Mouse (Mus musculus): Measurements from ENCODE around the gene Snn.
A peak's percentile ranks its signal among the peaks of the same experiment; 100 is the strongest.

Gene Snn

DNA sequence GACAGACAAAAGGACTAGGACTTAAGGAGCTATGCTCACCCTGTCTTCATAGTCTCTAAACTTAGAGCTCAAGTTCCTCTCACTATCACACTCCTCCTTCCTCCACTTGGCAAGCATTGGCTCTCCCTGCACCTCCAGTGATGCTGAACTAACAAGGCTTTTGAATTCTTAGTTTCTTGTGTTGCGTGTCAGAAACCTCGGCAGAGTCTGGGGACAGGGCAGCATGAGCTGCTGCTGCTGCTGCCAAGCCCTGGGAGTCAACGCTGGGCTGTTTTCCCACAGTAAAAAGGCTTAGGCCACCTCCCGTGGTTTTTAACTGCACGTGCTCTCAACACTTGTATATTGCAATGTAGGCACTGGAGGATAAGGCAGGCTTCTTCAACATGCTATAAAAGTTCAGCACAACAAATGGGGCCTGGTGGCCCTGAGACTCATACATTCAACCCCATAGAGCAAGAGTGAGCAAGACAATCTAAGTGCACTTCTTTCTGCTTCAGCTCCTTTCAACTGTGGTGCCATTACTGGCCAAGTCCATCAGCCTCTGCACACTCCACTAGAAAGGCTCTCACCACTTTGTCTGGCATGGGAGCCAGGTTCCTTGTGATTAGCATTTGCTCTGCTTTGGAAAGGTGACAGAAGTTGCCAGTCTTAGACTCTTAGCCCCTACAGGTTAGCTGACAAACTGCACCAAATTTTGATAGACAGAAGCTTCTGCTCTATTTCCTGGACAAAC lies 26.3 kb downstream of the Snn start:
- DNase-seq, result peak; percentile 50

DNA sequence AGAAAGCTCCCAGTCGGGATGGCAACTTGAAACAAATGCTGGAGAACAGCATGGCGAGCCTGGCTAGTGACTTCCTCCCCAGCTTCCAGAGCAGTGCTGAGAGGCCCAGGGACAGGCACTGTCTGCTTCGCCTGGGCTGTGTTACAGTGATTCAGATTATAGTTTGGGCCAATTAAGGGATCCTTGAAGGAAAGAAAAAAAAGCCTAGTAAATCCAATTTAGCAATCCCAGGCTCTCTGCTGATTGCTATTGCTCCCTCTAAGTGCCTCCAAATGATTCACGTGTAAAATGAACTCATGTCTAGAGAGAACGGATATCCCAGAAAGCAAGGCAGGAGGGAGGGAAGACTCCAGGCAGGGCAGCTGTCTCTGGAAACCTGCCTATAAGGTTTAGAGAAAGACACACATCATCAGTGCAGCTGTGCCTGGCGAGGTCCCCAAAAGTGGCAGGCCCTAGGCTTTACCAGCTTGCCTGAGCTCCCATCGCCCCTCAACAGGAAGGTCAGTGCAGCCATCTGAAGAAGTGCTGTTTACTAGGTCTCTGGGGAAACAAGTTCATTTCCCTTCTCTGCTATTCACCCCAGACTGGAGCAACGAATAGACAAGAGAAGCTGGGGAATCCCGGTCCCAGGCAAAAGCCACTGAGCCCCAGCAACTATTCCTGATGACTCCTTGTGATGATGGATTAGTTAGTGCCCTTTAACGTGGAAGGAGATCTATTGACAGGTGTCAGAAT lies 30.3 kb downstream of the Snn start:
- DNase-seq, result no peak

DNA sequence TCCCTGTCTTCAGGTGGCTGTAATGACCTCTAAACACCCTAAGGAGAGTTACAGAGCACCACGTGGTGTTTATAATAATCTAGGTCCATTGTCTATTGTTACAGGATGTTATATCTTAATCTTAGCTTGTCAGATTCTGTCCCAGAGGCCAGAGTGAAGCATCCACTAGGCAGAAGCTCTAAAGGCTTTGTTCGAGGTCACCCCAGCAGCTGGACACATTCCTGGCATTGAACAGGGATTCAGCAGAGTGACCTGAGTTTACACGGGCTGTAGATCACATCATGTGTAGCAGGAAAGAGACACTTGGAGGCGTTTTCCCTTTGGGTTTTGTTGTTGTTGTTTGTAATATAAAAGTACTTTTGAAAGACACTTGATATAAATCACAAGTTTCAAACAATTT lies 31.3 kb downstream of the Snn start:
- no peak for DNase-seq

DNA sequence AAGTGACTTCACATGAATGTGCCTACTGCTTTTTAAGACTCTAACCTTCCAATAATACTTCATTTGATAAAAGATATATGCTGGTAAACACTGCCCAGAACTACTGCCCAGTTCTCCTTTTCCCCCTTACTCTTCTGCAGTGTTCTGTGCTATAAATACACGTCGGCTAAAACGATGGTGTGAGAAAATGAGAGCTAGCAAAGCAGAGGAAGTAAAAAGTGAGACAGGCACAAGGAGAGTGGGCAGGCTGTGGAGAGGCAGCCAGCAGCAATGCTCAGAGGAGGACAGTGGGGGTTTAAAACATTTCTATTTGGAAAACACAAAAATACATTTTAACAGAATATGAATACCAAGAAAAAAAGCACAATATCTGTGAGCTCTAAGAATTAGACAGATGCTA lies 31.8 kb downstream of the Snn start:
- no peak for DNase-seq

DNA sequence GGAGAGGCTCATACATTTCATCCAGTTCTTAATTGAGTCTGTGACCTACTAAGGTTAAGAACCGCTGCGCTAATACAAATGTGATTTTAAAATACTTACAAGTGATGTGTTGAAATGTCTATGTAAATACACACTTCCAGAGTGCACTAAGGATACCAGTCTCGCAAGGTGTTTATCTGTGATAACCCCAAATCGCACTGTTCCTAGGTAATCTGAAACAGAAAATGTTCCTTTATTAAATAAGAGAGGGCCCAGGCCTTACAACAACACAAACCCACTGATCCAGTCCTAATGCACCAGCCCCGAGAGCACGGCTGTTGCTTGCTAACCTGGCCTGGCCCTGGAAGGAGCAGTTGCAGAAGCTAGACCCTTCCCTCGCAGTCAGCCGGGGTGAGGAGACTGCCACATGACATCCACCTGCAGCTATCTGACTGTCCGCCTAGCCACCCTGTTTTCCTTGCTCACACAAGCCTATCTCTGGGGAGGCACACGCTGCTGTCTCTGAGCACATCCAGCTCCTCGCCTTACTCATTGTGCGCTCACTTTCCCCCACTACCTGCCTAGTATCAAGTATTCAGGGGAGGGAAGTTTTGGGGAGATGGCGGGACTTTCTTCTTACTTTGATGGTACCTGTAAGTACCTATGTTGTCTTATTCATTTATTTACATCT lies 33.1 kb downstream of the Snn start:
- DNase-seq, result no peak

DNA sequence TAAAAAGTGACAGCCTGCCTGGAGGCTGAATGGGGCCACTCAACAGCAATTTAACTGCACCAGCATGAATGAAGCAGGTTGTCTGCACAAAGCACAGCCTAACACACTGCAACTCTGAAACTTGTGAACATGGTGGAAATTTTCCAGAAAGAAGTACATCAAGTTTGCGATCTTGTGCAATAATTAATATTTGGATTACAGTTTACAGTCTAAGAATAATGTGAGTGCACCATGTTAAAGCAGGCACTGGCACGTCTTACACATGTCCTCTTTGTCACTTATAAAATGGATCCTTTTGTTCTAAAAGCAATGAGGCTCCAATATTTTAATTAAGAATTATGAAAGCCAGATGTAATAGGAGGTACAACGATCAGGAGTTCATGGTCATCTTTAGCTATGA lies 36.6 kb downstream of the Snn start:
- no peak for DNase-seq

DNA sequence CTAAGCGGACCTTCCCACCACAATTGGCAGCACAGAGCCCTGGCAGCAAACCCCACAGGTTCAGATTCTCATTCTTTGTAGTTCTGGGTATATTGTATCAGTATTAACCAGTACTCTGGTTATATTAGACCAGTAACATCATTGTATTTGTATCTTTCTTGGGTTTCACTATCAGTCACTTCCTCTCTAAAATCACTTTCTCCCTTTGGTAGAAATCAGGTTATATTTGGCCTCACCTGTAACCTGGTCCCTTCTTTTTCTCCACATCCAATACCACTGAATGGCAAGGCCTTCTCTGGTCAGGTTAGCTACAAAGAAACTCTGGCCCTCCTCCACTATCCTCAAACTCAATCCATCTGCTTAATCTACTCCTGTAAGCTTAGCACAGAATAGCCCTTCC lies 44.2 kb downstream of the Snn start:
- DNase-seq, result no peak

DNA sequence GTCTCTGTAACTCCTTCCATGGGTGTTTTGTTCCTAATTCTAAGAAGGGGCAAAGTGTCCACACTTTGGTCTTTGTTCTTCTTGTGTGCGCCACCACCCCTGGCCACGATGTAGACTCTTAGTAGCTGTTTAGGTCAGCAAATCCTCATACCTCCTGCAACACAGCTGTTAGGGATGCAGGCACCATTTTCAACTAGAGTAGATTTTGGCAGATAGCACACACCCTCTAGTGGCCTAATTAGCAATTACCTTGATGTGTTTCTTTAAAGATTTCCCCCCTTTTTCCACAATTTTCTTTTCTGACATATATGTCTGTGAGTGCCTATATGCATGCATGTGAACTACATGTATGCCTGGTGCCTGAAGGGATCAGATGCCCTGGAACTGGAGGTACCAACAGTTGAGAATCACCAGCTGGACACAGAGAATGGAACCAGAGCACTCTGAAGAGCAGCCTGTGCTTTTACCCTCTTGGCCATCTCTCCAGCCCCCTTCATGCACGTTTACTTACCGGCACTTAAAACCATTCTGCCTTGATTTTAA lies 48.5 kb downstream of the Snn start:
- DNase-seq, result peak; percentile 59

DNA sequence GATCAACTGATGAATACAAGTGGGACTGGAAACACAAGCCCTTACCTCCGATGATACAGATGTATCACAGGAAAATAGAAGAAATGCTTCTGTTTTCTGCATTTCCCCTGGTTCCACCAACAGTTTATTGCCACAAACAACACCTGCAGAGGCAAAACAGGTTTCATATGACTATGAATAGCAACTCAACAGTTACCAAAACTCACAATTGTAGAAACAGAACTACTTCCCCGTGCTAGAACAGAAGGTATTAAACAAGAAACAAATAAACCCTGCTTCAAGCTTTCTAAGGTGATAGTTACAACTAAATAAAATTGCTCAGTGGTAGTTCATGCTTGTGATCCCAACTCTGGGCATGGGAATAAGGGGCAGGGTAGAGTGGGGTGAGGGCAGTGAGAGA lies 61.9 kb downstream of the Snn start:
- DNase-seq, result no peak

DNA sequence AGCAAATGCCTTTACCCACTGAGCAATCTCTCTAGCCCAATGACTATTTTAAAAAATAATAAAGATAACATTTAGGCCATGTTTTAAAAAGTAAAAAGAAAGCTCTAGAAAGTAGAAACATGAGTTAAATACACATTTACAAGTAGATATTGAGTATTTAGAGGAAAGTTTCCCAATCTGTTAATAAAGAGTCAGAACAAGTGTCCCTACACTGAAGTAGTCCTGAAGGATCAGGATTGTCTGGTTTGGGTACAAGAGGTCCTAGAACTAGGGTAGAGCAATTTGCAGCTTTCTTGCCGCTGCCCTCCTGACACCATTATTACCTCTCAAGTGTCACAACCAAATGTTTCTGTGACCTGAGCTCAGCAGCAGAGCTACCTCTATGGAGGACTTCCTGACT lies 63.4 kb downstream of the Snn start:
- no peak for DNase-seq
